Mouse (Mus musculus): ENCODE results near the gene Ptger1. TPM values are rescaled to one million over a fixed set of nuclear protein-coding genes. Genes with fewer than 3 reads are reported as not detected.

The Ptger1 gene
- 0.86 and 2.5 TPM in 2 replicates for total RNA-seq (2021)
- long read RNA-seq, partial matches to known transcripts = 0 of 1 reads
- long read RNA-seq, other reads (novel, unspliced or antisense) = 1 of 1 reads

- peak; percentile 53 for DNase-seq
Measured at GRCm38 (mm10) chr8:83665969-83666865, at the start of gene Ptger1. TSS of gene Ptger1 (plus strand) at chr8:83666678.

GRCm38 (mm10) chr8:83617111-83617510, 49.4 kb upstream of the Ptger1 start:
- no peak for DNase-seq

- DNase-seq = no peak
Measured at GRCm38 (mm10) chr8:83618566-83618965, 47.9 kb upstream of the Ptger1 start.

- DNase-seq = no peak
Measured at GRCm38 (mm10) chr8:83619568-83620285, 46.8 kb upstream of the Ptger1 start.

GRCm38 (mm10) chr8:83621691-83622388, 44.6 kb upstream of the Ptger1 start:
- no peak for DNase-seq

- DNase-seq = peak; percentile 86
Measured at GRCm38 (mm10) chr8:83622389-83622989, 44.0 kb upstream of the Ptger1 start.

- DNase-seq = no peak
Measured at GRCm38 (mm10) chr8:83623549-83623948, 42.9 kb upstream of the Ptger1 start.

GRCm38 (mm10) chr8:83624739-83625138, 41.7 kb upstream of the Ptger1 start:
- DNase-seq = peak; percentile 26

- no peak for DNase-seq
Measured at GRCm38 (mm10) chr8:83625676-83626299, 40.7 kb upstream of the Ptger1 start.

GRCm38 (mm10) chr8:83632083-83632707, 34.3 kb upstream of the Ptger1 start:
- no peak for DNase-seq

GRCm38 (mm10) chr8:83638856-83639255, 27.6 kb upstream of the Ptger1 start:
- no peak for DNase-seq

- no peak for DNase-seq
Measured at GRCm38 (mm10) chr8:83639649-83640048, 26.8 kb upstream of the Ptger1 start.

GRCm38 (mm10) chr8:83647511-83647910, 19.0 kb upstream of the Ptger1 start:
- DNase-seq = no peak

GRCm38 (mm10) chr8:83648031-83648430, 18.4 kb upstream of the Ptger1 start:
- no peak for DNase-seq

- no peak for DNase-seq
Measured at GRCm38 (mm10) chr8:83649699-83650098, 16.8 kb upstream of the Ptger1 start.

- DNase-seq = peak; percentile 95
Measured at GRCm38 (mm10) chr8:83652030-83652743, 14.3 kb upstream of the Ptger1 start, which contains the start of gene Gipc1. TSS of gene Gipc1 (plus strand) at chr8:83652677.

- DNase-seq = no peak
Measured at GRCm38 (mm10) chr8:83652744-83653661, 13.5 kb upstream of the Ptger1 start.

GRCm38 (mm10) chr8:83653662-83654017, 12.8 kb upstream of the Ptger1 start:
- no peak for DNase-seq

- no peak for DNase-seq
Measured at GRCm38 (mm10) chr8:83654725-83655124, 11.8 kb upstream of the Ptger1 start.
